Mouse (Mus musculus): ENCODE measurements at regions not wholly inside any gene's neighbourhood (a gene's known extent, or its start where the extent isn't known, plus 50 kb on each side); places are given as distances from the start of the nearest gene placed in this dataset.

- no peak for TF ChIP-seq POLR2A (IDR thresholded peaks at IDR 0.05; ENCODE audit: low read depth, low read length)
- no peak for TF ChIP-seq CTCF (conservative IDR thresholded peaks at IDR 0.05 in 1 of 2, IDR thresholded peaks at IDR 0.05 in 1 of 2; ENCODE audit: low read depth in 2 of 2, low read length in 2 of 2)
- TF ChIP-seq JUND (conservative IDR thresholded peaks at IDR 0.05; ENCODE audit: low read depth, low read length) = no peak
- TF ChIP-seq EP300 (IDR thresholded peaks at IDR 0.05; ENCODE audit: low read length) = no peak
- TF ChIP-seq HCFC1 (IDR thresholded peaks at IDR 0.05; ENCODE audit: low read depth, low read length) = no peak
- TF ChIP-seq USF1 (IDR thresholded peaks at IDR 0.05; ENCODE audit: low read depth, low read length) = no peak
- no peak for TF ChIP-seq USF2 (conservative IDR thresholded peaks at IDR 0.05; ENCODE audit: low read depth, low read length)
- TF ChIP-seq ZC3H11A (IDR thresholded peaks at IDR 0.05; ENCODE audit: low read depth, low read length) = no peak
- TF ChIP-seq RAD21 (IDR thresholded peaks at IDR 0.05; ENCODE audit: low read depth, low read length) = no peak
- no peak for TF ChIP-seq TBP (conservative IDR thresholded peaks at IDR 0.05; ENCODE audit: low read depth, low read length)
- no peak for TF ChIP-seq JUN (IDR thresholded peaks at IDR 0.05; ENCODE audit: insufficient read depth, low read depth, low read length)
- no peak for TF ChIP-seq ZNF384 (IDR thresholded peaks at IDR 0.05; ENCODE audit: low read depth, low read length)
- no peak for TF ChIP-seq POLR2AphosphoS2 (IDR thresholded peaks at IDR 0.05; ENCODE audit: low read depth, low read length)
- no peak for TF ChIP-seq UBTF (IDR thresholded peaks at IDR 0.05; ENCODE audit: low read depth, low read length)
Observed at GRCm38 (mm10) chr15:37165216-37165615, 157.6 kb upstream of the Zfp706 start.
